Mouse (Mus musculus): ENCODE results near the gene Cacnb1.

GRCm38 (mm10) chr11:98001986-98002385 lies 20.8 kb downstream of the Cacnb1 start:
- TF ChIP-seq POLR2A (IDR thresholded peaks at IDR 0.05; ENCODE audit: insufficient read depth, low read length) = no peak
- TF ChIP-seq CTCF (IDR thresholded peaks at IDR 0.05; ENCODE audit: low read depth, low read length) = no peak
- TF ChIP-seq EP300 (IDR thresholded peaks at IDR 0.05; ENCODE audit: insufficient read depth, low read depth, low read length) = no peak

All from ES-Bruce4 (cell line).